Mouse (Mus musculus) splenic B cell, adult 2 months (primary cell): Measurements from ENCODE around the gene Dennd6a.
A peak's percentile ranks its signal among the peaks of the same experiment; 100 is the strongest.

Source experiments
- DNase-seq: peaks from one replicate; pipeline ENCODE4 v3.0.0-alpha.2; 2011; ENCODE audit warnings: low read depth, low spot score
- H3K27me3 ChIP-seq: 2 replicates; pipeline ENCODE4 v1.6.1; 2012; ENCODE audit warnings: mild to moderate bottlenecking, low read length, moderate library complexity, mixed read lengths; ENCODE audit not compliant: control insufficient read depth, poor library complexity, insufficient read depth, severe bottlenecking
- H3K36me3 ChIP-seq: 2 replicates; pipeline ENCODE4 v1.6.1; 2012; ENCODE audit warnings: mild to moderate bottlenecking, low read length, moderate library complexity, mixed read lengths; ENCODE audit not compliant: control insufficient read depth, poor library complexity, insufficient read depth, severe bottlenecking

The Dennd6a gene

DNA sequence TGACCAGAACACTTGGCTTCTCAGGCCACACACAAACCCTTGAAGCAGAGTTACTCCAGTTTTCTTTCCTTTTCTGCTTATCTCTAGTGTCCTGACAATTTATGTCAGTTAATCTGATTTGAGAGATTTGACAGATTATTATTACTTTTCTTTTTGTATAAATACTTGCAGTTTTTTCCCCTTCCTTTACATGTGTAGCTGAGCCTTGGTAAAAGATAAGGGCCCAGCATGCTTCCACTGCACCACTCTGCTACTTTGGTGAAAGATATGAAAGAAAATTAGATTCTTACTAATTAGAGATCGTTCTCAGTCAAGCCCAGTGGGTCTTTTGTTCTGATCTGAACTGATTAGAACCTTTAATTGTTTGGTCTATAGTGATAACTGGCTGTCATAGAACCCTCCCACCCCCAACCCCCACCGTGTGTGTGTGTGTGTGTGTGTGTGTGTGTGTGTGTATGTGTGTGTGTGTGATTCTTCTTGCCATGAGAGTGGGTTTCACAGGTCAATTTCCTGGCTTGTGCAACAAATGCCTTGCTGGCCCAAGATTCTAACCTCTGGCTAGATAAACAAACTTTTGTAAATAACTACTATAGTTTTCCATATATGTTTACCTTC, 19.7 kb downstream of the Dennd6a start:
- H3K27me3 ChIP-seq: no peaks in the 10 kb centered on the region
- DNase-seq: no peak
- H3K36me3 ChIP-seq: peaks cover 15% of the 10 kb centered on the region

- no peak for DNase-seq
- no peaks in the 10 kb centered on the region for H3K27me3 ChIP-seq
- peaks cover 21% of the 10 kb centered on the region for H3K36me3 ChIP-seq
These were observed 21.5 kb downstream of the Dennd6a start for GRCm38 (mm10) chr14:26595167-26595566.

DNA sequence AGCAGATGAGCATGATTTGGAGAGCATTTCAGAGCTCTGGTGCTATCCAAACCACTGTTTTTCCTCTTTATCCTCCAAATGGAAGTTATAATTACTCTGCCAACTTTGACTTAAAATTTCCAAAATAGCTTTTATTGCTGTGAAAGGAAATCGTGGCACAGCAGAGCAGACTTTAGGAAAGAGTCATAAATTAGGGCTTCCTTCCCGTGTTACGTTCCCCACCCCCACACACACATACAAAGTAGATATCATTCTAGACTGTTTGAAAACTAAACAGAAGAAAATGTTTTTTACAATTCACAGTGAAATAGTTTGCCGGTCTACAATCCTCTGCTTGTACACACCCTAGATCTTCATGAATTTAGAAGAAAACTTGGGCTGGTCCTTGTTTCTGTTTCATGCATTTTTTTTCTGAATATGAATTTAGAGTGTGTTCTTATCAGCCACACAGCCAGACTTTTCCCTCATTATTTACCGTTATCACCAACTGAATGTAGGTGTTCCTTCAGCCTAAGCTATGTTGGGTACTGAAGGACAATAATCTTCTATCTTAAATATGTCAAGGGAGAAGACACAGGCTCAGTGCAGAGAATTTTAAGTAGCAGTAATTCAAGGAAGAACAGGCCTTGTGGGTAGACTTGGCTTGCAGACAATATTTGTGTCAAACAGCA, 22.2 kb downstream of the Dennd6a start:
- no peak for DNase-seq
- Histone ChIP-seq H3K36me3 (peaks cover 24% of the 10 kb centered on the region), H3K27me3 (no peaks in the 10 kb centered on the region)

GRCm38 (mm10) chr14:26605354-26605753, 31.7 kb downstream of the Dennd6a start:
- DNase-seq: no peak

DNA sequence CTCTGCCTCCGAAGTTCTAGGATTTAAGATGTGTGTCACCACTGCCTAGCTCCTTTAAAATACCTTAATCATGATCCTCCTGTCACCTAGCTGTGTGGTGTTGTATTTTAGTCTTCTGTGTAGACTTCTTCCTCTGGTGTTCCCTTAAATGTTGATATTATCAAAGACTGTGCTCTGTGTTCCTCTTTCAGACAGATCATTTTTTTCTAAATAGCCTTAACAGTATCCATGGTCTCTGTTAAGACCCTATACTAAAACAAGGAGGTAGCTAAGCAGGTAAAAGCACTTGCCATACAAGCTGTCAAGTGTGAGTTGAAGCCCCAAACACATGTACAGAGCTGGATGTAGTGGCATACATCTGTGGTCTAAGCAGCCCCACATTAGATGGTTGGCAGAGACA, 36.0 kb downstream of the Dennd6a start:
- Histone ChIP-seq H3K27me3 (no peaks in the 10 kb centered on the region), H3K36me3 (peaks cover 19% of the 10 kb centered on the region)
- no peak for DNase-seq

More at GRCm38 (mm10) chr14:26605354-26605753, 31.7 kb downstream of the Dennd6a start:
- Histone ChIP-seq H3K27me3 (no peaks in the 10 kb centered on the region), H3K36me3 (peaks cover 20% of the 10 kb centered on the region)

GRCm38 (mm10) chr14:26610689-26611088, 37.0 kb downstream of the Dennd6a start:
- H3K36me3 ChIP-seq: peaks cover 15% of the 10 kb centered on the region
- DNase-seq: no peak
- H3K27me3 ChIP-seq: no peaks in the 10 kb centered on the region

GRCm38 (mm10) chr14:26625301-26625700, 51.6 kb downstream of the Dennd6a start:
- peaks cover 17% of the 10 kb centered on the region; the same call in 1 of the 2 replicates for H3K36me3 ChIP-seq

DNA sequence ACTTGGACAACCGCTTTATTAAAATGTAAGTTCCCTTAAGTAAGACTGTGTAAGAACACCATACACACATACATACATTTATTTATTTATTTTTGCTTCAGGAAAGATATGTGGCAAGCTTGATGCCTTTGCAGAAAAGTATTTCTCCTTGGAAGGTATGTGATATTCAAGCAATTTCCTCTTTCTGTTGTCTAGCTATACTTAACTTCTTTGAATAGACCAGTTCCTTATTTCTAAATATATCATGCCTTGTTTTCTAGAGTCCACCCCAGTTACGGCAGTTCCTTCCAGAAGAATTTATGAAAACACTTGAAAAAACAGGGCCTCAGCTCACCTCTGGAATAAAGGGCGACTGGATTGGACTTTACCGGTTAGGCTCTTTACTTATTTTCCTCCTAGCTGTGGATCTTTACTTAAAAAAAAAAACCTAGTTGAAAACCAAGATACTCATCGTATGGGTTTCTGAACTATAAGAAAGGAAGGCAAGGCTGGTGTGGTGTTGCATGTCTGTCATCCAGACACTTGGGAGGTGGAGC, 53.0 kb downstream of the Dennd6a start:
- Histone ChIP-seq H3K36me3 (peaks cover 21% of the 10 kb centered on the region; the same call in 1 of the 2 replicates), H3K27me3 (no peaks in the 10 kb centered on the region)
- DNase-seq: peak; percentile 52

More at GRCm38 (mm10) chr14:26625301-26625700, 51.6 kb downstream of the Dennd6a start:
- no peaks in the 10 kb centered on the region for H3K27me3 ChIP-seq
- DNase-seq: no peak

GRCm38 (mm10) chr14:26637025-26637850, 63.6 kb downstream of the Dennd6a start:
- DNase-seq: no peak

DNA sequence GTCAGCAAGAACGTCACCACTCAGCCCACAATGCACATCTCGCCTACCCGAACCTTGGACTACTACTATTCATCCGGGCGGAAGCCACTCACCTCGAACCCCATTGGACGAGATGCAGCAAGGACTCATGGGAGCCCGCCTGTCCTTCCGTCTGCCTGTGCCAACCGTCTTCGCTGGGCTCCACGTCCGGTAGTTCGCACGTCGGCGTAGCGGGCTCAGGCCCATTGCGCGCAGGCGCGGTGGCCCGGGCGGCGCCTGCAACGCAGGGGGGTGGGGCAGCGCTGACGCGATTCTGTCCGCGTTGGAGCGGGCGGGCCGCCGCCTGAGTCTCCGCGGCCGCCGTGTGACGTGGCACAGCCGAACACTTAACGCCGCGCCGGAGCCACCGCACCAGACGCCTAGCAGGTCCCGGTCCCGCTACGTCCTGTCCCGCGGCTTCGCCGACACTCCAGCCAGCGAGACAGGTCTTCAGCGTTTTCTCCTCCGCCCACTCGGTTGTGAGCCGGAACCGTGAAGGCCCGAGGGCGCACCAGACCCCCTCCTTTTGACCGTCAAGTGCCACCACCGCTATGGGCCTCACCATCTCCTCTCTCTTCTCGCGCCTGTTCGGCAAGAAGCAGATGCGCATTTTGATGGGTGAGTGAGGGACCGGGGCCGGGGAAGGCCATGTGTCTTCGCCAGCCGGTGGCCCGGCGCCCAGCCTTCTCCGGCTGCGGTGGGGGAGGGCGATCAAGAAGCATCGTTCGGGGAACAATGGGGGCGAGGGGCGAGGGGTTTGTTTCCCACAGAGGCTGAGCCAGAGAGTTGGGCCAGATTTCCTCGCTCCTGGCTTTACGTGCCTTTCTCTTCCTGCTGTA, 64.4 kb downstream of the Dennd6a start, which contains the start of gene Arf4:
Gene Arf4 (plus strand): TSS at position 224 of the 857 bp plus-strand sequence.
- Histone ChIP-seq H3K27me3 (no peaks in the 10 kb centered on the region), H3K36me3 (0 out of 2 replicates have a peak, but pooled peaks cover 4% of the 10 kb centered on the region)
- DNase-seq: peak; percentile 99

More at GRCm38 (mm10) chr14:26637025-26637850, 63.6 kb downstream of the Dennd6a start:
- no peaks in the 10 kb centered on the region for H3K27me3 ChIP-seq
- H3K36me3 ChIP-seq: 0 out of 2 replicates have a peak, but pooled peaks cover 4% of the 10 kb centered on the region

DNA sequence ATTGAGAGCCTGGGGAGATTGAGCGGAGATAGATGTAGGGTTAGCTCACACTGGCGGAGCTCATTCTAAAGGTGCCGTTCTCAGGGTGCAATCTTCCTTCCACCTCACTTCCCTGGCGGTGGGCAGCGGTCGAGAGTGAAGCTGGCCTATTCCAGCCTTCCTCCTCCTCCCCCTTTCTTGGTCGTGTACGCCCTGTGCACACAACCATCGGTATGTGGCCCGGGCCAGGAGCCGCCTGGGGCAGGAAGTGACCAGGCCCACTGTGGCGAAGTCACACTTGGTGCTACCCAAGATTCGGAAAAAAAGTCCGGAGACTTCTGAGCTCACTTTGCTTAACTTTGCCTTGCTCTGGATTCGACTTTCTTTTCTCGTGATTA, 65.0 kb downstream of the Dennd6a start:
- Histone ChIP-seq H3K27me3 (no peaks in the 10 kb centered on the region), H3K36me3 (0 out of 2 replicates have a peak, but pooled peaks cover 4% of the 10 kb centered on the region)
- peak; percentile 61 for DNase-seq

- Histone ChIP-seq H3K36me3 (0 out of 2 replicates have a peak, but pooled peaks cover 4% of the 10 kb centered on the region), H3K27me3 (no peaks in the 10 kb centered on the region)
- DNase-seq: peak; percentile 21
These were observed 65.6 kb downstream of the Dennd6a start for GRCm38 (mm10) chr14:26639251-26639650.

GRCm38 (mm10) chr14:26639961-26640360, 66.3 kb downstream of the Dennd6a start:
- Histone ChIP-seq H3K36me3 (0 out of 2 replicates have a peak, but pooled peaks cover 4% of the 10 kb centered on the region), H3K27me3 (no peaks in the 10 kb centered on the region)
- peak; percentile 57 for DNase-seq
